Mouse (Mus musculus): ENCODE results near the gene Olfr1138. TPM values are rescaled to one million over a fixed set of nuclear protein-coding genes. Genes with fewer than 3 reads are reported as not detected.

Gene Olfr1138
- not detected in 2 replicates for polyA plus RNA-seq (2016; fragmentation: Nextera tagmentation; extraction: Ambion mirVana)

- H3K4me3 ChIP-seq (replicated peaks) = no peak within 1 kb of the TSS
- no peak within 1 kb of the TSS for H3K9ac ChIP-seq
- no peaks in the 10 kb centered on the region for H3K9me3 ChIP-seq
- H3K36me3 ChIP-seq (replicated peaks) = no peaks in the 10 kb centered on the region
- no peak for ATAC-seq (ENCODE audit: low FRiP score)
- H3K4me2 ChIP-seq = no peak within 1 kb of the TSS
- no peak within 1 kb of the TSS for H3K27ac ChIP-seq
- H3K27me3 ChIP-seq = no peaks in the 10 kb centered on the region
- no peaks in the 10 kb centered on the region for H3K4me1 ChIP-seq
- 86% methylated on average over 1 of the region's 1 CpGs for WGBS
Measured at GRCm38 (mm10) chr2:87739878-87740277, at the start of gene Olfr1138. Gene Olfr1138, minus strand, starts transcription at chr2:87739978.

- H3K27me3 ChIP-seq = no peaks in the 10 kb centered on the region
- no peak within 1 kb of the TSS for H3K9ac ChIP-seq
- WGBS = 80% methylated on average over 4 of the region's 4 CpGs
- H3K36me3 ChIP-seq (replicated peaks) = no peaks in the 10 kb centered on the region
- no peak within 1 kb of the TSS for H3K4me2 ChIP-seq
- H3K9me3 ChIP-seq = no peaks in the 10 kb centered on the region
- no peaks in the 10 kb centered on the region for H3K4me1 ChIP-seq
- no peak within 1 kb of the TSS for H3K27ac ChIP-seq
- H3K4me3 ChIP-seq (replicated peaks) = no peak within 1 kb of the TSS
- ATAC-seq (ENCODE audit: low FRiP score) = no peak
Measured at GRCm38 (mm10) chr2:87779183-87779582, 39.4 kb upstream of the Olfr1138 start, which contains the start of gene Olfr152. Gene Olfr152, plus strand, starts transcription at chr2:87779483.

GRCm38 (mm10) chr2:87776143-87776542, 36.4 kb upstream of the Olfr1138 start:
- H3K4me1 ChIP-seq = no peaks in the 10 kb centered on the region
- ATAC-seq (ENCODE audit: low FRiP score) = no peak
- no peak overlapping the region for H3K9ac ChIP-seq
- no peak overlapping the region for H3K4me2 ChIP-seq
- no peak overlapping the region for H3K4me3 ChIP-seq (replicated peaks)
- no peaks in the 10 kb centered on the region for H3K36me3 ChIP-seq (replicated peaks)
- H3K9me3 ChIP-seq = no peaks in the 10 kb centered on the region
- WGBS = 66% methylated on average over 1 of the region's 1 CpGs
- H3K27ac ChIP-seq = no peak overlapping the region
- no peaks in the 10 kb centered on the region for H3K27me3 ChIP-seq

GRCm38 (mm10) chr2:87753891-87754290, 14.1 kb upstream of the Olfr1138 start, which contains the start of gene Olfr1141:
Gene Olfr1141, minus strand, starts transcription at chr2:87753991.
- no peaks in the 10 kb centered on the region for H3K9me3 ChIP-seq
- H3K9ac ChIP-seq = no peak within 1 kb of the TSS
- H3K4me1 ChIP-seq = no peaks in the 10 kb centered on the region
- no peak within 1 kb of the TSS for H3K4me2 ChIP-seq
- no peak within 1 kb of the TSS for H3K4me3 ChIP-seq (replicated peaks)
- 88% methylated on average over 1 of the region's 1 CpGs for WGBS
- no peak for ATAC-seq (ENCODE audit: low FRiP score)
- H3K27ac ChIP-seq = no peak within 1 kb of the TSS
- H3K27me3 ChIP-seq = no peaks in the 10 kb centered on the region
- no peaks in the 10 kb centered on the region for H3K36me3 ChIP-seq (replicated peaks)

GRCm38 (mm10) chr2:87743452-87743851, 3.7 kb upstream of the Olfr1138 start, which contains the start of gene Olfr1140:
Gene Olfr1140, plus strand, starts transcription at chr2:87743752.
- Histone ChIP-seq H3K9me3 (no peaks in the 10 kb centered on the region), H3K4me2 (no peak within 1 kb of the TSS), H3K27ac (no peak within 1 kb of the TSS), H3K36me3 (replicated peaks) (no peaks in the 10 kb centered on the region), H3K9ac (no peak within 1 kb of the TSS), H3K27me3 (no peaks in the 10 kb centered on the region), H3K4me3 (replicated peaks) (no peak within 1 kb of the TSS), H3K4me1 (no peaks in the 10 kb centered on the region)
- WGBS = 84% methylated on average over 3 of the region's 3 CpGs
- no peak for ATAC-seq (ENCODE audit: low FRiP score)

GRCm38 (mm10) chr2:87713079-87713478, 26.7 kb downstream of the Olfr1138 start, which contains the start of gene Olfr1137:
Gene Olfr1137, minus strand, starts transcription at chr2:87713179.
- Histone ChIP-seq H3K27me3 (no peaks in the 10 kb centered on the region), H3K4me2 (no peak within 1 kb of the TSS), H3K4me3 (replicated peaks) (no peak within 1 kb of the TSS), H3K9ac (no peak within 1 kb of the TSS), H3K9me3 (no peaks in the 10 kb centered on the region), H3K27ac (no peak within 1 kb of the TSS), H3K36me3 (replicated peaks) (no peaks in the 10 kb centered on the region), H3K4me1 (no peaks in the 10 kb centered on the region)
- no peak for ATAC-seq (ENCODE audit: low FRiP score)

- Histone ChIP-seq H3K36me3 (replicated peaks) (no peaks in the 10 kb centered on the region), H3K9ac (no peak within 1 kb of the TSS), H3K4me1 (no peaks in the 10 kb centered on the region), H3K9me3 (no peaks in the 10 kb centered on the region), H3K4me3 (replicated peaks) (no peak within 1 kb of the TSS), H3K4me2 (no peak within 1 kb of the TSS), H3K27me3 (no peaks in the 10 kb centered on the region), H3K27ac (no peak within 1 kb of the TSS)
- no peak for ATAC-seq (ENCODE audit: low FRiP score)
Measured at GRCm38 (mm10) chr2:87693847-87694246, 45.9 kb downstream of the Olfr1138 start, which contains the start of gene Olfr1136. Gene Olfr1136, minus strand, starts transcription at chr2:87693947.

Other genes starting within 250 kb of the Olfr1138 start
- not detected in 2 replicates for gene Pramel7, start 242.9 kb downstream of the Olfr1138 start, polyA plus RNA-seq (2016; fragmentation: Nextera tagmentation; extraction: Ambion mirVana)
- not detected in 2 replicates for gene Pramel6, start 233.4 kb downstream of the Olfr1138 start, polyA plus RNA-seq (2016; fragmentation: Nextera tagmentation; extraction: Ambion mirVana)
- not detected in 2 replicates for gene Olfr153, start 208.2 kb downstream of the Olfr1138 start, polyA plus RNA-seq (2016; fragmentation: Nextera tagmentation; extraction: Ambion mirVana)
- not detected in 2 replicates for gene Olfr1128, start 194.4 kb downstream of the Olfr1138 start, polyA plus RNA-seq (2016; fragmentation: Nextera tagmentation; extraction: Ambion mirVana)
- gene Olfr1129, start 166.1 kb downstream of the Olfr1138 start, polyA plus RNA-seq (2016; fragmentation: Nextera tagmentation; extraction: Ambion mirVana) = not detected in 2 replicates
- not detected in 2 replicates for gene Olfr1130, start 133.8 kb downstream of the Olfr1138 start, polyA plus RNA-seq (2016; fragmentation: Nextera tagmentation; extraction: Ambion mirVana)
- not detected in 2 replicates for gene Olfr1131, start 112.9 kb downstream of the Olfr1138 start, polyA plus RNA-seq (2016; fragmentation: Nextera tagmentation; extraction: Ambion mirVana)
- not detected in 2 replicates for gene Olfr1132, start 102.4 kb downstream of the Olfr1138 start, polyA plus RNA-seq (2016; fragmentation: Nextera tagmentation; extraction: Ambion mirVana)
- gene Olfr1133, start 92.6 kb downstream of the Olfr1138 start, polyA plus RNA-seq (2016; fragmentation: Nextera tagmentation; extraction: Ambion mirVana) = not detected in 2 replicates
- not detected in 2 replicates for gene Olfr1134, start 81.5 kb downstream of the Olfr1138 start, polyA plus RNA-seq (2016; fragmentation: Nextera tagmentation; extraction: Ambion mirVana)
- not detected in 2 replicates for gene Olfr1135, start 66.3 kb downstream of the Olfr1138 start, polyA plus RNA-seq (2016; fragmentation: Nextera tagmentation; extraction: Ambion mirVana)
- not detected in 2 replicates for gene Olfr1136, start 46.0 kb downstream of the Olfr1138 start, polyA plus RNA-seq (2016; fragmentation: Nextera tagmentation; extraction: Ambion mirVana)
- gene Olfr1137, start 26.8 kb downstream of the Olfr1138 start, polyA plus RNA-seq (2016; fragmentation: Nextera tagmentation; extraction: Ambion mirVana) = not detected in 2 replicates
- not detected in 2 replicates for gene Olfr1140, start 3.8 kb upstream of the Olfr1138 start, polyA plus RNA-seq (2016; fragmentation: Nextera tagmentation; extraction: Ambion mirVana)
- not detected in 2 replicates for gene Olfr1141, start 14.0 kb upstream of the Olfr1138 start, polyA plus RNA-seq (2016; fragmentation: Nextera tagmentation; extraction: Ambion mirVana)
- gene Olfr152, start 39.5 kb upstream of the Olfr1138 start, polyA plus RNA-seq (2016; fragmentation: Nextera tagmentation; extraction: Ambion mirVana) = not detected in 2 replicates
- not detected in 2 replicates for gene Olfr1143, start 60.6 kb upstream of the Olfr1138 start, polyA plus RNA-seq (2016; fragmentation: Nextera tagmentation; extraction: Ambion mirVana)
- not detected in 2 replicates for gene Olfr1145, start 69.8 kb upstream of the Olfr1138 start, polyA plus RNA-seq (2016; fragmentation: Nextera tagmentation; extraction: Ambion mirVana)
- not detected in 2 replicates for gene Olfr1148, start 90.6 kb upstream of the Olfr1138 start, polyA plus RNA-seq (2016; fragmentation: Nextera tagmentation; extraction: Ambion mirVana)
- not detected in 2 replicates for gene Olfr1150-ps1, start 104.0 kb upstream of the Olfr1138 start, polyA plus RNA-seq (2016; fragmentation: Nextera tagmentation; extraction: Ambion mirVana)
- not detected in 2 replicates for gene Olfr1151, start 115.9 kb upstream of the Olfr1138 start, polyA plus RNA-seq (2016; fragmentation: Nextera tagmentation; extraction: Ambion mirVana)
- not detected in 2 replicates for gene Olfr1152, start 126.5 kb upstream of the Olfr1138 start, polyA plus RNA-seq (2016; fragmentation: Nextera tagmentation; extraction: Ambion mirVana)
- gene Olfr1153, start 155.0 kb upstream of the Olfr1138 start, polyA plus RNA-seq (2016; fragmentation: Nextera tagmentation; extraction: Ambion mirVana) = not detected in 2 replicates
- gene Olfr1154, start 165.2 kb upstream of the Olfr1138 start, polyA plus RNA-seq (2016; fragmentation: Nextera tagmentation; extraction: Ambion mirVana) = not detected in 2 replicates
- gene Olfr1155, start 205.2 kb upstream of the Olfr1138 start, polyA plus RNA-seq (2016; fragmentation: Nextera tagmentation; extraction: Ambion mirVana) = not detected in 2 replicates
- gene Olfr1156, start 213.1 kb upstream of the Olfr1138 start, polyA plus RNA-seq (2016; fragmentation: Nextera tagmentation; extraction: Ambion mirVana) = not detected in 2 replicates
- not detected in 2 replicates for gene Olfr1157, start 228.3 kb upstream of the Olfr1138 start, polyA plus RNA-seq (2016; fragmentation: Nextera tagmentation; extraction: Ambion mirVana)
- gene Olfr74, start 234.7 kb upstream of the Olfr1138 start, polyA plus RNA-seq (2016; fragmentation: Nextera tagmentation; extraction: Ambion mirVana) = not detected in 2 replicates

All from forebrain, embryonic 12.5 days (tissue).